Mouse (Mus musculus): ENCODE measurements around the gene Ptpro. TPM values are rescaled to one million over a fixed set of nuclear protein-coding genes. Genes with fewer than 3 reads are reported as not detected.

Ptpro gene
- polyA plus RNA-seq, 1 experiment = 0.49 TPM

- TF ChIP-seq POLR2A (IDR thresholded peaks at IDR 0.05; ENCODE audit: low read depth, low read length) (no peak), CTCF (IDR thresholded peaks at IDR 0.05; ENCODE audit: borderline replicate concordance, insufficient read depth, low read length) (no peak)
- no peak overlapping the region for H3K4me3 ChIP-seq (ENCODE audit: insufficient read depth, low read length)
- no peaks in the 10 kb centered on the region for H3K4me1 ChIP-seq (ENCODE audit: control insufficient read depth, insufficient read depth, low read length)
- no peak overlapping the region for H3K27ac ChIP-seq (ENCODE audit: insufficient read depth, low read length)
Observed at GRCm38 (mm10) chr6:137261033-137261432, 8.9 kb downstream of the Ptpro start.

- Histone ChIP-seq H3K4me3 (ENCODE audit: insufficient read depth, low read length) (no peak overlapping the region), H3K4me1 (ENCODE audit: control insufficient read depth, insufficient read depth, low read length) (no peaks in the 10 kb centered on the region), H3K27ac (ENCODE audit: insufficient read depth, low read length) (no peak overlapping the region)
- TF ChIP-seq CTCF (IDR thresholded peaks at IDR 0.05; ENCODE audit: borderline replicate concordance, insufficient read depth, low read length) (no peak), POLR2A (IDR thresholded peaks at IDR 0.05; ENCODE audit: low read depth, low read length) (no peak)
Observed at GRCm38 (mm10) chr6:137262087-137262486, 10.0 kb downstream of the Ptpro start.

- no peak overlapping the region for H3K4me3 ChIP-seq (ENCODE audit: insufficient read depth, low read length)
- TF ChIP-seq CTCF (IDR thresholded peaks at IDR 0.05; ENCODE audit: borderline replicate concordance, insufficient read depth, low read length) (no peak), POLR2A (IDR thresholded peaks at IDR 0.05; ENCODE audit: low read depth, low read length) (no peak)
- no peaks in the 10 kb centered on the region for H3K4me1 ChIP-seq (ENCODE audit: control insufficient read depth, insufficient read depth, low read length)
- no peak overlapping the region for H3K27ac ChIP-seq (ENCODE audit: insufficient read depth, low read length)
Observed at GRCm38 (mm10) chr6:137268019-137268418, 15.9 kb downstream of the Ptpro start.

GRCm38 (mm10) chr6:137268592-137268991 lies 16.5 kb downstream of the Ptpro start:
- Histone ChIP-seq H3K27ac (ENCODE audit: insufficient read depth, low read length) (no peak overlapping the region), H3K4me1 (ENCODE audit: control insufficient read depth, insufficient read depth, low read length) (no peaks in the 10 kb centered on the region), H3K4me3 (ENCODE audit: insufficient read depth, low read length) (no peak overlapping the region)
- no peak for TF ChIP-seq POLR2A (IDR thresholded peaks at IDR 0.05; ENCODE audit: low read depth, low read length)
- no peak for TF ChIP-seq CTCF (IDR thresholded peaks at IDR 0.05; ENCODE audit: borderline replicate concordance, insufficient read depth, low read length)

GRCm38 (mm10) chr6:137272513-137272912 lies 20.4 kb downstream of the Ptpro start:
- Histone ChIP-seq H3K4me1 (ENCODE audit: control insufficient read depth, insufficient read depth, low read length) (no peaks in the 10 kb centered on the region), H3K27ac (ENCODE audit: insufficient read depth, low read length) (no peak overlapping the region), H3K4me3 (ENCODE audit: insufficient read depth, low read length) (no peak overlapping the region)
- TF ChIP-seq POLR2A (IDR thresholded peaks at IDR 0.05; ENCODE audit: low read depth, low read length) (no peak), CTCF (IDR thresholded peaks at IDR 0.05; ENCODE audit: borderline replicate concordance, insufficient read depth, low read length) (no peak)

- no peak overlapping the region for H3K27ac ChIP-seq (ENCODE audit: insufficient read depth, low read length)
- H3K4me1 ChIP-seq (ENCODE audit: control insufficient read depth, insufficient read depth, low read length) = no peaks in the 10 kb centered on the region
- TF ChIP-seq CTCF (IDR thresholded peaks at IDR 0.05; ENCODE audit: borderline replicate concordance, insufficient read depth, low read length) = no peak
- no peak for TF ChIP-seq POLR2A (IDR thresholded peaks at IDR 0.05; ENCODE audit: low read depth, low read length)
- H3K4me3 ChIP-seq (ENCODE audit: insufficient read depth, low read length) = no peak overlapping the region
Observed at GRCm38 (mm10) chr6:137277587-137277994, 25.5 kb downstream of the Ptpro start.

- Histone ChIP-seq H3K4me3 (ENCODE audit: insufficient read depth, low read length) (no peak overlapping the region), H3K27ac (ENCODE audit: insufficient read depth, low read length) (no peak overlapping the region), H3K4me1 (ENCODE audit: control insufficient read depth, insufficient read depth, low read length) (no peaks in the 10 kb centered on the region)
- TF ChIP-seq POLR2A (IDR thresholded peaks at IDR 0.05; ENCODE audit: low read depth, low read length) = no peak
- TF ChIP-seq CTCF (IDR thresholded peaks at IDR 0.05; ENCODE audit: borderline replicate concordance, insufficient read depth, low read length) = no peak
Observed at GRCm38 (mm10) chr6:137279576-137279975, 27.5 kb downstream of the Ptpro start.

GRCm38 (mm10) chr6:137281541-137282049 lies 29.5 kb downstream of the Ptpro start:
- no peak overlapping the region for H3K4me3 ChIP-seq (ENCODE audit: insufficient read depth, low read length)

GRCm38 (mm10) chr6:137282050-137282449 lies 29.9 kb downstream of the Ptpro start:
- TF ChIP-seq CTCF (IDR thresholded peaks at IDR 0.05; ENCODE audit: borderline replicate concordance, insufficient read depth, low read length) (no peak), POLR2A (IDR thresholded peaks at IDR 0.05; ENCODE audit: low read depth, low read length) (no peak)
- H3K4me3 ChIP-seq (ENCODE audit: insufficient read depth, low read length) = no peak overlapping the region
- no peak overlapping the region for H3K27ac ChIP-seq (ENCODE audit: insufficient read depth, low read length)
- H3K4me1 ChIP-seq (ENCODE audit: control insufficient read depth, insufficient read depth, low read length) = no peaks in the 10 kb centered on the region

More at GRCm38 (mm10) chr6:137281541-137282049, 29.5 kb downstream of the Ptpro start:
- Histone ChIP-seq H3K27ac (ENCODE audit: insufficient read depth, low read length) (no peak overlapping the region), H3K4me1 (ENCODE audit: control insufficient read depth, insufficient read depth, low read length) (no peaks in the 10 kb centered on the region)
- TF ChIP-seq POLR2A (IDR thresholded peaks at IDR 0.05; ENCODE audit: low read depth, low read length) = no peak
- TF ChIP-seq CTCF (IDR thresholded peaks at IDR 0.05; ENCODE audit: borderline replicate concordance, insufficient read depth, low read length) = no peak

GRCm38 (mm10) chr6:137286376-137286775 lies 34.3 kb downstream of the Ptpro start:
- TF ChIP-seq CTCF (IDR thresholded peaks at IDR 0.05; ENCODE audit: borderline replicate concordance, insufficient read depth, low read length) = no peak
- TF ChIP-seq POLR2A (IDR thresholded peaks at IDR 0.05; ENCODE audit: low read depth, low read length) = no peak
- no peak overlapping the region for H3K27ac ChIP-seq (ENCODE audit: insufficient read depth, low read length)
- no peak overlapping the region for H3K4me3 ChIP-seq (ENCODE audit: insufficient read depth, low read length)
- H3K4me1 ChIP-seq (ENCODE audit: control insufficient read depth, insufficient read depth, low read length) = no peaks in the 10 kb centered on the region

Measured in embryonic fibroblast, embryonic 13.5 days (primary cell).